Mouse (Mus musculus) heart, postnatal 36 days (tissue): ENCODE data around the gene Spag8. TPM values are rescaled to one million over a fixed set of nuclear protein-coding genes. Genes with fewer than 3 reads are reported as not detected.

Source experiments
- DNase-seq, 2 experiments: peaks; one replicate each; pipeline ENCODE4 v3.0.0; 2021 to 2022
- intact Hi-C: fragments of 180-260 bp; cut with DNase I; formaldehyde crosslinking; loops from one replicate; pipeline ENCODE4 v1.15.1; 2025
- microRNA-seq, 2 experiments: library from miRNA; unstranded; fragments of <30 nt; microRNA quantifications; one replicate each; pipeline ENCODE4 v1.2.0; 2021; ENCODE audit warnings: borderline number of aligned reads in 2 of 2
- total RNA-seq, 2 experiments: library from RNA; stranded (reverse); gene quantifications; 2 replicates each; pipeline ENCODE4 v1.2.3; 2021

Spag8 gene
- total RNA-seq, 2 experiments from 2014 or later: not detected

DNA sequence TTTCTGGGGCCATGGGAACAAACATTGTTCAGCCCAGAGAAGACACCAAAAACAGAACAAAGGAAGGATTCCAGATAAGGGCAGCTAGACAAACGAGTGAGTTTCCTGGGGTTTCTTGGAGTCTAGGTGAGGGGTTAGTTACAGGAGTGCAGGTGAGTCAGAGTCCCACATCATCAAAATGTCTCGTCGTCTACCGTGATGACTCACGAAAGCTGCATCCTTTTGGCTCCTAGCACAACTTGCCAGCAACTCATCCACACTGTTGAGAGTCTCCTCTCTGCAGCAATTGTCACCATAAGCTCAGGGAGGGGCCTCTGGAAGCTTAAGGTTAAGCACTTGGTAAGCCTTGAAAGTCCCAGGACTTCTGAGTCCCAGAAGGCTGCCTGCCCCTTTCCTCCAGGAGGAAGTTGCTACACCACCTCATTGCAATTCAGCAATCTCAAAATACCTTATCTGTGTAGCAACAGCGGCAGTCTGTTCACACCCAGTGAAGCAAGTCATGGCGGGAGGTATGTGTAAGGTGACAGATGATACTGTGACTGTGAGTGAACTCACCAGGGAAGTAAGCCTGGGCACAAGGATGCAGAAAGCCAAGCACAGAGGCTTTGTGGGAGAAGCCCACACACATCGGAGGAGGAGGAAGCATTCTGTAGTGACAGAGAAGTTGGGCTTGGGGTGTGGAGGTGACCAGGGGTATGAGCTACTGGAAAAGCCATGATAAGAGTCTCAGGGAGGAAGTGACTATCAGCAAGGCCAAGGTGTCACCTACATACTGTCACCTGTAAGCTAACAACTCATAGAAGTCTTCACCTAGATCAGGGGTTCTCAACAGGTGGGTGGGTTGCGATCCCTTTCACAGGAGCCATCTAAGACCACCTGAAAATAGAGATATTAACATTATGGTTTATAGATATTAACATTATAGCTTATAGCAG is 48.4 kb downstream of the Spag8 start:
- DNase-seq: no peak

GRCm38 (mm10) chr4:43604099-43604498 is 49.3 kb downstream of the Spag8 start:
- DNase-seq: no peak
- intact Hi-C loops: no loop called here

More for the DNA sequence above, 48.4 kb downstream of the Spag8 start:
- intact Hi-C loops: no loop called here

Small RNA genes lying within 50 kb of the gene (microRNA-seq; reads per million reads assigned to microRNA genes)
- 0 to 2.9 reads per million in 2 experiments for gene Gm25262

Other genes with a start within 250 kb of the Spag8 start
- gene Fam166b, start 224.5 kb downstream of the Spag8 start, total RNA-seq: not detected
- 10 to 100 TPM; 32.8 to 33.4 TPM for gene Tesk1, start 211.7 kb downstream of the Spag8 start, total RNA-seq
- 1 to 10 TPM in 1 of 2 experiments, under 1 TPM in 1; 0.89 to 1.6 TPM for gene Cd72, start 199.0 kb downstream of the Spag8 start, total RNA-seq
- not detected for gene Sit1, start 169.9 kb downstream of the Spag8 start, total RNA-seq
- gene Ccdc107, start 160.7 kb downstream of the Spag8 start, total RNA-seq: 10 to 100 TPM; 25.3 to 29.8 TPM
- under 1 TPM; 0.39 to 0.62 TPM for gene Arhgef39, start 153.9 kb downstream of the Spag8 start, total RNA-seq
- gene Car9, start 146.6 kb downstream of the Spag8 start, total RNA-seq: under 1 TPM in 1 of 2 experiments, not detected in 1; 0.22 TPM
- gene Tpm2, start 129.8 kb downstream of the Spag8 start, total RNA-seq: 10 to 100 TPM; 29.1 to 29.2 TPM
- 10 to 100 TPM; 40.4 to 47.6 TPM for gene Creb3, start 91.3 kb downstream of the Spag8 start, total RNA-seq
- gene Tln1, start 90.9 kb downstream of the Spag8 start, total RNA-seq: 100 to 1,000 TPM; 106 to 118 TPM
- gene Rgp1, start 74.9 kb downstream of the Spag8 start, total RNA-seq: 10 to 100 TPM; 30.7 to 36.1 TPM
- 10 to 100 TPM; 14.7 to 15.8 TPM for gene Gba2, start 74.7 kb downstream of the Spag8 start, total RNA-seq
- under 1 TPM; 0.42 to 0.87 TPM for gene Msmp, start 69.1 kb downstream of the Spag8 start, total RNA-seq
- 10 to 100 TPM; 44.2 to 46.5 TPM for gene Npr2, start 21.7 kb downstream of the Spag8 start, total RNA-seq
- 100 to 1,000 TPM; 131 to 152 TPM for gene Hint2, start 2.9 kb upstream of the Spag8 start, total RNA-seq
- gene Tmem8b, start 15.4 kb upstream of the Spag8 start, total RNA-seq: 10 to 100 TPM; 17.8 to 20.3 TPM
- gene Fam221b, start 15.6 kb upstream of the Spag8 start, total RNA-seq: under 1 TPM; 0.24 to 0.31 TPM
- gene Olfr70, start 47.2 kb upstream of the Spag8 start, total RNA-seq: not detected
- gene Olfr71, start 56.7 kb upstream of the Spag8 start, total RNA-seq: not detected
- gene Hrct1, start 73.6 kb upstream of the Spag8 start, total RNA-seq: 1 to 10 TPM; 4.2 to 4.7 TPM
- 1 to 10 TPM; 4.3 to 6.4 TPM for gene Spaar, start 76.4 kb upstream of the Spag8 start, total RNA-seq
- gene Olfr159, start 117.4 kb upstream of the Spag8 start, total RNA-seq: not detected
- gene Olfr156, start 170.3 kb upstream of the Spag8 start, total RNA-seq: not detected
- not detected for gene Olfr157, start 186.6 kb upstream of the Spag8 start, total RNA-seq
- gene Olfr155, start 198.0 kb upstream of the Spag8 start, total RNA-seq: not detected
- 1 to 10 TPM; 6.3 to 7.4 TPM for gene Reck, start 221.9 kb upstream of the Spag8 start, total RNA-seq